Mouse (Mus musculus) hindbrain, embryonic 11.5 days (tissue): ENCODE data around the gene Znrf2. TPM values are rescaled to one million over a fixed set of nuclear protein-coding genes. Genes with fewer than 3 reads are reported as not detected.
A peak's percentile ranks its signal among the peaks of the same experiment; 100 is the strongest.

ENCODE experiments used
- ATAC-seq: fragments of 200-750 bp; cut with Nextera tagmentation; 2 replicates; pipeline ENCODE4 v1.8.0; 2017; ENCODE audit warnings: mild to moderate bottlenecking, moderate TSS enrichment, moderate library complexity; ENCODE audit not compliant: low FRiP score
- DNase-seq: peaks from one replicate; pipeline ENCODE4 v3.0.0-alpha.2; 2015; ENCODE audit warnings: low spot score
- H3K27ac ChIP-seq: fragments of 300-500 bp; sonication (generic); 2 replicates; pipeline ENCODE4 v1.5.1; 2014; ENCODE audit warnings: mild to moderate bottlenecking, low read depth, low read length
- H3K27me3 ChIP-seq: fragments of 300-500 bp; sonication (generic); 2 replicates; pipeline ENCODE4 v1.6.1; 2014; ENCODE audit warnings: mild to moderate bottlenecking, low read length, moderate library complexity, mixed read lengths; ENCODE audit not compliant: control insufficient read depth, insufficient read depth
- H3K36me3 ChIP-seq: fragments of 300-500 bp; sonication (generic); 2 replicates; pipeline ENCODE4 v1.6.1; 2014; ENCODE audit warnings: mild to moderate bottlenecking, low read length, moderate library complexity, mixed read lengths; ENCODE audit not compliant: control insufficient read depth, insufficient read depth
- H3K4me1 ChIP-seq: fragments of 300-500 bp; sonication (generic); replicated peaks from 2 replicates; pipeline ENCODE4 v1.6.1; 2014; ENCODE audit warnings: low read length, mixed read lengths; ENCODE audit not compliant: control insufficient read depth, insufficient read depth
- H3K4me2 ChIP-seq: fragments of 300-500 bp; sonication (generic); replicated peaks from 2 replicates; pipeline ENCODE4 v1.6.1; 2014; ENCODE audit warnings: mild to moderate bottlenecking, low read depth, low read length
- H3K4me3 ChIP-seq: fragments of 300-500 bp; sonication (generic); 2 replicates; pipeline ENCODE4 v1.5.1; 2014; ENCODE audit warnings: low read depth, low read length
- H3K9ac ChIP-seq: fragments of 300-500 bp; sonication (generic); 2 replicates; pipeline ENCODE4 v1.6.1; 2014; ENCODE audit warnings: low read depth, low read length
- H3K9me3 ChIP-seq: fragments of 300-500 bp; sonication (generic); 2 replicates; pipeline ENCODE4 v1.6.1; 2016; ENCODE audit warnings: low read length; ENCODE audit not compliant: control insufficient read depth
- WGBS: fragments of 180-500 bp; shearing (Covaris S2); extraction: QIAGEN DNeasy Blood & Tissue Kit; methylation state at CpG from one replicate; pipeline ENCODE4 v1.1.7; 2014; 5-methylcytosine and 5-hydroxymethylcytosine counted together
- polyA plus RNA-seq: library from polyadenylated mRNA; unstranded; fragments of >200 nt; fragmentation: Nextera tagmentation; extraction: Ambion mirVana; gene quantifications from 2 replicates; pipeline ENCODE4 v1.2.1, GENCODE M21; 2014

Znrf2 gene
- polyA plus RNA-seq = 3.2 and 3.6 TPM in 2 replicates

- under 1% methylated on average over 44 of the region's 88 CpGs for WGBS
- Histone ChIP-seq H3K36me3 (no peaks in the 10 kb centered on the region), H3K4me3 (peak within 1 kb of the TSS; percentile 70), H3K27ac (peak within 1 kb of the TSS; percentile 98), H3K4me2 (peak within 1 kb of the TSS; percentile 55), H3K9ac (peak within 1 kb of the TSS; percentile 73), H3K9me3 (no peaks in the 10 kb centered on the region), H3K27me3 (no peaks in the 10 kb centered on the region), H3K4me1 (no peaks in the 10 kb centered on the region)
- DNase-seq (peak; percentile 96), ATAC-seq (peak; percentile 99)
Observed at GRCm38 (mm10) chr6:54816388-54817065, at the start of gene Znrf2. Gene Znrf2, plus strand, starts transcription at chr6:54816916.

GRCm38 (mm10) chr6:54767746-54768145 lies 49.0 kb upstream of the Znrf2 start:
- H3K36me3 ChIP-seq = no peaks in the 10 kb centered on the region
- H3K9me3 ChIP-seq = no peaks in the 10 kb centered on the region
- WGBS = 44% methylated on average over 4 of the region's 4 CpGs
- H3K4me2 ChIP-seq = no peak overlapping the region
- no peaks in the 10 kb centered on the region for H3K4me1 ChIP-seq
- DNase-seq (no peak), ATAC-seq (no peak)
- 0 out of 2 replicates have a peak overlapping the region, but pooled peaks have one; percentile 0 for H3K9ac ChIP-seq
- H3K27ac ChIP-seq = no peak overlapping the region
- H3K4me3 ChIP-seq = no peak overlapping the region
- H3K27me3 ChIP-seq = no peaks in the 10 kb centered on the region

- Histone ChIP-seq H3K4me1 (no peaks in the 10 kb centered on the region), H3K4me3 (no peak overlapping the region), H3K27ac (no peak overlapping the region), H3K27me3 (no peaks in the 10 kb centered on the region), H3K4me2 (no peak overlapping the region), H3K36me3 (no peaks in the 10 kb centered on the region), H3K9me3 (no peaks in the 10 kb centered on the region), H3K9ac (no peak overlapping the region)
- DNase-seq (no peak), ATAC-seq (no peak)
- 80% methylated on average over 4 of the region's 4 CpGs for WGBS
Observed at GRCm38 (mm10) chr6:54770766-54771165, 46.0 kb upstream of the Znrf2 start.

- DNase-seq (no peak), ATAC-seq (no peak)
- Histone ChIP-seq H3K4me2 (no peak overlapping the region), H3K27me3 (no peaks in the 10 kb centered on the region), H3K4me3 (no peak overlapping the region), H3K9ac (no peak overlapping the region), H3K9me3 (no peaks in the 10 kb centered on the region), H3K4me1 (no peaks in the 10 kb centered on the region), H3K36me3 (no peaks in the 10 kb centered on the region), H3K27ac (no peak overlapping the region)
- 79% methylated on average over 8 of the region's 8 CpGs for WGBS
Observed at GRCm38 (mm10) chr6:54771171-54771570, 45.5 kb upstream of the Znrf2 start.

- 94% methylated on average over 5 of the region's 5 CpGs for WGBS
- Histone ChIP-seq H3K27me3 (no peaks in the 10 kb centered on the region), H3K9me3 (no peaks in the 10 kb centered on the region), H3K4me1 (no peaks in the 10 kb centered on the region), H3K4me2 (no peak overlapping the region), H3K9ac (no peak overlapping the region), H3K27ac (no peak overlapping the region), H3K36me3 (no peaks in the 10 kb centered on the region), H3K4me3 (no peak overlapping the region)
- no peak for DNase-seq
- no peak for ATAC-seq
Observed at GRCm38 (mm10) chr6:54772078-54772477, 44.6 kb upstream of the Znrf2 start.

GRCm38 (mm10) chr6:54775739-54776138 lies 41.0 kb upstream of the Znrf2 start:
- H3K9ac ChIP-seq = no peak overlapping the region
- H3K9me3 ChIP-seq = no peaks in the 10 kb centered on the region
- no peaks in the 10 kb centered on the region for H3K27me3 ChIP-seq
- ATAC-seq (no peak), DNase-seq (no peak)
- H3K27ac ChIP-seq = no peak overlapping the region
- no peak overlapping the region for H3K4me2 ChIP-seq
- H3K4me1 ChIP-seq = 0 out of 2 replicates have a peak, but pooled peaks cover 2% of the 10 kb centered on the region
- H3K4me3 ChIP-seq = no peak overlapping the region
- no peaks in the 10 kb centered on the region for H3K36me3 ChIP-seq

GRCm38 (mm10) chr6:54777661-54778060 lies 39.1 kb upstream of the Znrf2 start:
- no peak overlapping the region for H3K4me2 ChIP-seq
- no peaks in the 10 kb centered on the region for H3K36me3 ChIP-seq
- no peaks in the 10 kb centered on the region for H3K9me3 ChIP-seq
- ATAC-seq (no peak), DNase-seq (no peak)
- H3K27me3 ChIP-seq = no peaks in the 10 kb centered on the region
- no peak overlapping the region for H3K27ac ChIP-seq
- H3K9ac ChIP-seq = no peak overlapping the region
- 59% methylated on average over 8 of the region's 8 CpGs for WGBS
- 0 out of 2 replicates have a peak, but pooled peaks cover 5% of the 10 kb centered on the region for H3K4me1 ChIP-seq
- H3K4me3 ChIP-seq = no peak overlapping the region

- Histone ChIP-seq H3K4me2 (no peak overlapping the region), H3K4me1 (0 out of 2 replicates have a peak, but pooled peaks cover 5% of the 10 kb centered on the region), H3K9ac (no peak overlapping the region), H3K36me3 (no peaks in the 10 kb centered on the region), H3K4me3 (no peak overlapping the region), H3K27ac (no peak overlapping the region), H3K27me3 (no peaks in the 10 kb centered on the region), H3K9me3 (no peaks in the 10 kb centered on the region)
- no peak for DNase-seq
- 91% methylated on average over 5 of the region's 5 CpGs for WGBS
- ATAC-seq = no peak
Observed at GRCm38 (mm10) chr6:54779968-54780367, 36.7 kb upstream of the Znrf2 start.
